Mouse (Mus musculus) lung, embryonic 14.5 days (tissue): ENCODE results near the gene Maml3. TPM values are rescaled to one million over a fixed set of nuclear protein-coding genes. Genes with fewer than 3 reads are reported as not detected.

Source experiments
- ATAC-seq: fragments of 200-750 bp; cut with Nextera tagmentation; 2 replicates; pipeline ENCODE4 v1.8.0; 2017; ENCODE audit warnings: mild to moderate bottlenecking, moderate TSS enrichment, moderate library complexity; ENCODE audit not compliant: insufficient read depth
- DNase-seq: peaks from one replicate; pipeline ENCODE4 v3.0.0-alpha.2; 2015
- H3K27ac ChIP-seq: fragments of 300-500 bp; sonication (generic); 2 replicates; pipeline ENCODE4 v1.5.1; 2014; ENCODE audit warnings: low read depth, mild to moderate bottlenecking, moderate library complexity
- H3K27me3 ChIP-seq: fragments of 300-500 bp; sonication (generic); 2 replicates; pipeline ENCODE4 v1.6.1; 2014; ENCODE audit warnings: low read length, control low read depth; ENCODE audit not compliant: insufficient read depth
- H3K36me3 ChIP-seq: fragments of 300-500 bp; sonication (generic); 2 replicates; pipeline ENCODE4 v1.6.1; 2014; ENCODE audit warnings: control low read depth; ENCODE audit not compliant: insufficient read depth
- H3K4me1 ChIP-seq: fragments of 300-500 bp; sonication (generic); 2 replicates; pipeline ENCODE4 v1.6.1; 2014; ENCODE audit warnings: antibody characterized with exemption, control low read depth; ENCODE audit not compliant: insufficient read depth
- H3K4me2 ChIP-seq: fragments of 300-500 bp; sonication (generic); 2 replicates; pipeline ENCODE4 v1.6.1; 2014; ENCODE audit warnings: mild to moderate bottlenecking
- H3K4me3 ChIP-seq: fragments of 300-500 bp; sonication (generic); 2 replicates; pipeline ENCODE4 v1.5.1; 2014; ENCODE audit warnings: low read depth, low read length
- H3K9ac ChIP-seq: fragments of 300-500 bp; sonication (generic); 2 replicates; pipeline ENCODE4 v1.6.1; 2014
- H3K9me3 ChIP-seq: fragments of 300-500 bp; sonication (generic); 2 replicates; pipeline ENCODE4 v1.6.1; 2016; ENCODE audit warnings: low read depth, low read length, control low read depth
- CTCF ChIP-seq: IDR thresholded peaks from 2 replicates; pipeline ENCODE4 v1.5.1; 2016; ENCODE audit warnings: antibody characterized with exemption, low read depth
- WGBS: fragments of 180-500 bp; shearing (Covaris S2); extraction: QIAGEN DNeasy Blood & Tissue Kit; methylation state at CpG from one replicate; pipeline ENCODE4 v1.1.7; 2014; 5-methylcytosine and 5-hydroxymethylcytosine counted together
- polyA plus RNA-seq: library from polyadenylated mRNA; unstranded; fragments of >200 nt; fragmentation: Nextera tagmentation; extraction: Ambion mirVana; gene quantifications from 2 replicates; pipeline ENCODE4 v1.2.1, GENCODE M21; 2014

The Maml3 gene
- polyA plus RNA-seq, 1 experiment from 2014 or later = 9.1 TPM

DNA sequence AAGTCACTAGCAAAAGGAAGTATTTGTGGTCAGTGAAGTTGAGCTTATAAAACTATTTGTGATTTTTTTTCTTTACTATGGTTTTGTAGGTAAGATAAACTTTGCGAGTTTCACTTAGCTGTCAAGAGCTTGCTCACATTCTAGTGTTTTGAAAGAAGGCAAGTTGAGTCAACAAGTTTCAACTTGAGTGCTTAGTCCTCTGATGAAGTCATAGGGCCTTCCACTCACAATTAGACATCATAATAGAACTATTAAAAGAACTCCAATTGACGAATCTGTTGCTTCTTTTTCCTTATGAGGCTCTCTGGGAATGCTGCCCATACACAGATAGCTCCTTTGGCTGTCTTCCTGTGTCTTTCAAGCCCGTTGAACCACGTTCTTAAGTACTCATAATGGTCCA, 16.0 kb upstream of the Maml3 start:
- WGBS = 47% methylated on average over 4 of the region's 4 CpGs
- ATAC-seq (no peak), DNase-seq (peak; percentile 65)

DNA sequence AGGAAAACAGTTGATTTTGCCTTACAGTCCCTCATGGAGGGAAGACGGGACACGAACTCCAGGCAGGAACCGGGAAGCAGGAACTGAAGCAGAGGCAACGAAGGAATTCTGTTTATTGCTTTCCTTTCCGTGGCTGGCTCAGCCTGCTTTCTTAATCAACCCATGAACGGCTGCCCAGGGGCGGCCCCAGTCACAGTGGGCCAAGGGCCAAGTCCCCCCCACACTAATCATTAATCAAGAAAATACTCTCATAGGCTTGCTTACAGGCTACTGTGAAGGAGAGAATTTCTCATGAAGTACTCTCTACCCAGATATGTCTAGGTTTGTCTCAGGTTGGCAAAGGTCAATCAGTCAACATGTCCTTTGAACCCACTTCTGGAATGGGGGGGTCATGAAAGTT, 14.3 kb upstream of the Maml3 start:
- H3K4me3 ChIP-seq = no peak overlapping the region
- no peak for DNase-seq
- H3K9me3 ChIP-seq = no peaks in the 10 kb centered on the region
- no peaks in the 10 kb centered on the region for H3K36me3 ChIP-seq
- no peak overlapping the region for H3K9ac ChIP-seq
- no peaks in the 10 kb centered on the region for H3K4me1 ChIP-seq
- no peak for ATAC-seq
- TF ChIP-seq CTCF = no peak
- WGBS = 74% methylated on average over 7 of the region's 7 CpGs
- no peaks in the 10 kb centered on the region for H3K27me3 ChIP-seq
- no peak overlapping the region for H3K4me2 ChIP-seq
- H3K27ac ChIP-seq = no peak overlapping the region

More for the DNA sequence above, 16.0 kb upstream of the Maml3 start:
- no peaks in the 10 kb centered on the region for H3K9me3 ChIP-seq
- no peak overlapping the region for H3K4me3 ChIP-seq
- H3K27ac ChIP-seq = no peak overlapping the region
- no peak overlapping the region for H3K9ac ChIP-seq
- H3K36me3 ChIP-seq = no peaks in the 10 kb centered on the region
- H3K4me2 ChIP-seq = no peak overlapping the region
- no peaks in the 10 kb centered on the region for H3K27me3 ChIP-seq
- TF ChIP-seq CTCF = no peak
- H3K4me1 ChIP-seq = no peaks in the 10 kb centered on the region

DNA sequence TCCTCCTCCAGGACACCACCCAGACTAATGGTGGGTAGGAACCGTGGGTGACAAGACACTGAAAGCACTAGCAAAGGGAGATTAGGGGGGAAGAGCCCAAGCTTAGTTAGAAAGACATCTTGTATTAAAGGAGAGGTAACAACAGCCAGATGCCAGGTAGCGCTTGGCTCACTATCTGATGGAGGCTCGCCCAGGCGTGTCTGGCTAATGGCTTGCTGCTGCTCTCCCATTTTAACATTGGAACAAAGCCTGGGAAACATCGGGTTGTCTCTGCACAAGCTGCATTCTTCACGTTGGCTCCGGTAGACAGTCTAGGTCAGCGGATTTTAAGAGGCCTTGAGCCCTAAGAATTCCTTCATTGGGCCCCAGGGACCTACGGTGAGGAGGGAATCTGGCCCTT, 10.5 kb upstream of the Maml3 start:
- Histone ChIP-seq H3K27me3 (no peaks in the 10 kb centered on the region), H3K27ac (no peak overlapping the region), H3K4me1 (no peaks in the 10 kb centered on the region), H3K4me3 (no peak overlapping the region), H3K36me3 (no peaks in the 10 kb centered on the region), H3K4me2 (no peak overlapping the region), H3K9ac (no peak overlapping the region), H3K9me3 (no peaks in the 10 kb centered on the region)
- ATAC-seq (no peak), DNase-seq (no peak)
- TF ChIP-seq CTCF = no peak
- WGBS = 73% methylated on average over 9 of the region's 9 CpGs

DNA sequence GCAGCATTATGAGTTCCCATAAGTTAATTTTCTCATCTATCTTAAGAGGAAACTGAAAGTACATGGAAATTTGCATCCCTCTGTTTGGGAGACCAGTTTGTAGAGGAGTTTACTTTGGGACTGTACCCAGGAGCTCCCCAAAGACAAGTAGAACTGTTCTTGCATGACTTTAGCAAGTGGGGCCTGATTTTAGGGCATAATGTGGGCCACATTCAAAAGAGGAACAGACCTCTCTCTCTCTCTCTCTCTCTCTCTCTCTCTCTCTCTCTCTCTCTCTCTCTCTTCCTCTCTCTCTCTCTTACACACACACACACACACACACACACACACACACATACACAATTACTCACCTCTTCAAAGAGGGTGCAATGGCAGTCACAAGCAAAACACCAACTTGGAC, 3.2 kb upstream of the Maml3 start:
- Histone ChIP-seq H3K4me2 (no peak overlapping the region), H3K27ac (no peak overlapping the region), H3K9me3 (no peaks in the 10 kb centered on the region), H3K4me3 (no peak overlapping the region), H3K36me3 (no peaks in the 10 kb centered on the region), H3K9ac (no peak overlapping the region), H3K4me1 (no peaks in the 10 kb centered on the region), H3K27me3 (no peaks in the 10 kb centered on the region)
- TF ChIP-seq CTCF = no peak
- ATAC-seq (no peak), DNase-seq (no peak)

DNA sequence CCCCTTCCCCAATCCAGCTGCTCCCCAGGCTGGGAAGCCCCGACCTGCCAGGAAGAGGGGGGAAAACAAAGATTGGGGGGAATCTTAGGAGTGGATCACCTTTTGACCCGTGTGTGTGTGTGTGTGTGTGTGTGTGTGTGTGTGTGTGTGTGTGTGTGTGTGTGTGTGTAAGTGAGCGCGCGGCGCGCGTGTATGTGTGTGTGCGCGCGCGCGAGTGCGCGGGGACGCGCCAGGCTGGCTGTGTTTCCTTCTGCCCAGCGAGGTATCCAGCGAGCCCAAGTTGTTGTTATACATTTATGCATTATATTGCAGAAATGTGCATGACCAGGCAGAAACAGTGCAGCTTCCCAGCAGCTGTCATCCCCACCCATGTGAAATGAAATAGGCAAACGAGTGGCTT, 280 bp upstream of the Maml3 start:
- DNase-seq = peak; percentile 81
- H3K27me3 ChIP-seq = no peaks in the 10 kb centered on the region
- peak overlapping the region; percentile 70 for H3K4me2 ChIP-seq
- 0% methylated on average over 17 of the region's 20 CpGs for WGBS
- peak overlapping the region; percentile 99 for H3K27ac ChIP-seq
- no peaks in the 10 kb centered on the region for H3K36me3 ChIP-seq
- H3K9ac ChIP-seq = peak overlapping the region; percentile 88
- H3K4me1 ChIP-seq = peaks cover 9% of the 10 kb centered on the region; the same call in 1 of the 2 replicates
- ATAC-seq = no peak
- H3K9me3 ChIP-seq = no peaks in the 10 kb centered on the region
- no peak for TF ChIP-seq CTCF
- H3K4me3 ChIP-seq = peak overlapping the region; percentile 68

DNA sequence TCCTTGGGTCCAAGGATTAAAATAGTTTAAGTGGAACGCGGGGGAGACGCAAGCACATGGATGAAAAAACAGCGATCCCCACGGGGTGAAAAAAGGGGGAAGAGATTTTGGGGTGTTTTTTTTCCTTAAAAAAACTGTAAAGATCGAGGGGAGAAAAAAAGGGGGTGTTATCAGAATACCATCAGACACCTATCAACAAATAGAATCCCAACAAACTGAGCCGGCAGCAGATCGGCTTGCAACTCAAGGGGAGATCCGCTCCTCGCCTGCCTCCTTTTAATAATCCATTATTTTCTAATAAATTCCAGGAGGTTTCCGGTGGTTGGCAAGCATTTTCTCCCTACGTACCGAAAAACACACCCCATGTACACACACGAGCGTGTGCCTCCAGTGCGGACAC, 668 bp downstream of the Maml3 start:
- Histone ChIP-seq H3K4me1 (peaks cover 14% of the 10 kb centered on the region; the same call in 1 of the 2 replicates), H3K4me3 (peak overlapping the region; percentile 68), H3K4me2 (peak overlapping the region; percentile 70), H3K27me3 (no peaks in the 10 kb centered on the region), H3K9ac (peak overlapping the region; percentile 88), H3K27ac (peak overlapping the region; percentile 99), H3K36me3 (no peaks in the 10 kb centered on the region), H3K9me3 (no peaks in the 10 kb centered on the region)
- WGBS = 1% methylated on average over 16 of the region's 16 CpGs
- DNase-seq (no peak), ATAC-seq (no peak)
- TF ChIP-seq CTCF = no peak

DNA sequence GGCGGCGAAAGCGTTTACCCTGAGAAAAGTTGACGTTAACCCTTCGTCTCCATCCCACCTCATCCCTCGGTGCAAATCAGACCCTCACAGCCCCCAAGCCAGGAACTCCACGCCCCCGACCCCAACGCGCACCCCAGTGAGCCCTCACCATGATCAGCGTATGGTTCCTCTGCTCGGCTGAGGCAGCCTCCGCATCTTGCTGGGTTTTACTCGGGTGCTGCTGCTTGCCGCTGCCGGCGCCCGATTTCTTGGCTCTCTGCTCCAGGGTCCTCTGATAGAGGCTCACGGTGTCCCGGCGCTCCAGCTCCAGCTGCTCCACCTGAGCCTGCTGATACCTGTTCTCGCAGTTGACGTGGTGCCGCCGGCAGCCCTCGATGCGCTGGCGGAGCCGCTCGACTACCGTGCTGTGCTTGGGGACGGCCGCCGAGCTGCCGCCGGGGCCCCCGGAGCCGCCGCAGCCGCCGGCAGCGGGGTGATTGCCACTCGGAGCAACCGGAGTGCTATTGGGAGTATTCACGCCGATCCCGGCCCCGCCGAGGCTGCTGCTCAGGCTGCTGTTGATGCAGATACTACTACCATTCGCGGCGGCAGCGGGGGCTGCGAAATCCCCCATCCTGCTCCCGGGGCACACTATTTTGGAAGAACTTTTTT, 1.2 kb downstream of the Maml3 start:
- no peaks in the 10 kb centered on the region for H3K36me3 ChIP-seq
- H3K9me3 ChIP-seq = no peaks in the 10 kb centered on the region
- ATAC-seq = no peak
- peaks cover 14% of the 10 kb centered on the region; the same call in 1 of the 2 replicates for H3K4me1 ChIP-seq
- no peak for TF ChIP-seq CTCF
- H3K4me2 ChIP-seq = peak overlapping the region; percentile 70
- H3K4me3 ChIP-seq = peak overlapping the region; percentile 68
- peak overlapping the region; percentile 88 for H3K9ac ChIP-seq
- under 1% methylated on average over 55 of the region's 55 CpGs for WGBS
- H3K27ac ChIP-seq = peak overlapping the region; percentile 99
- DNase-seq = peak; percentile 65
- no peaks in the 10 kb centered on the region for H3K27me3 ChIP-seq
